Mouse (Mus musculus) lung, adult 2 months (tissue): Measurements from ENCODE around the gene Pip4p1.
"Not testable (repeated sequence)": the region's sequence is repeated elsewhere in the genome, so short reads cannot be mapped to it uniquely, and the experiment has no call there.

ENCODE experiments used
- CTCF ChIP-seq: fragments of 200-500 bp; IDR thresholded peaks from 2 replicates; pipeline ENCODE4 v1.5.1; 2011; ENCODE audit warnings: mild to moderate bottlenecking, low read length, control low read depth; ENCODE audit not compliant: insufficient read depth
- POLR2A ChIP-seq: fragments of 200-500 bp; IDR thresholded peaks from 2 replicates; pipeline ENCODE4 v1.6.1; 2011; ENCODE audit warnings: low read depth, mild to moderate bottlenecking, control low read depth, low read length, borderline replicate concordance; ENCODE audit errors: extremely low read depth

GRCm38 (mm10) chr14:50897992-50898391, 32.7 kb downstream of the Pip4p1 start:
- not testable (repeated sequence) for TF ChIP-seq CTCF, POLR2A
